Mouse (Mus musculus) mature B cell (primary cell): Measurements from ENCODE around the gene Ncan.

Source experiments
- in situ Hi-C: fragments of 300-500 bp; cut with MboI; formaldehyde crosslinking; loops from 2 replicates; pipeline ENCODE4 v1.14.3; 2019

Ncan gene

DNA sequence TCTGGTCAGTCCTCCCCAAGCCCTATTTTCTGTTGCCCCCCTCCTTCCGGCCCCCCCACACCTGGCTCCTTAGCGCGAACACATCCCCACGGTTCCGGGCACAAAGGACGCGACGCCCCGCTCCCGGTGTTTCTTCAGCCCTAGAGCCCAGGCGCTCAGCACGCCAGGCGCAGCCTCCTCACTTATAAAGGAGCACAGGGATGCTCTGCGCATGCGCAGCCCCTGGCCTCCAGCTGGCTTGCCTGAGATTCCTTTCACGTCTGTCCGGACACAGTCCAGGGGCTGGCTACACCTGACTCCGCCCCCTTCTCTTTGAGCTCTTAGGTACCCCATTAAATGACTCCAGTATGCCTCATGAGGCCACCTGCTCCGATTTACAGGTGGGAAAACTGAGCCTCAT is at the start of gene Ncan:
Gene Ncan (minus strand): TSS at position 207 of the 400 bp plus-strand sequence.
- in situ Hi-C loops: no loop called here

DNA sequence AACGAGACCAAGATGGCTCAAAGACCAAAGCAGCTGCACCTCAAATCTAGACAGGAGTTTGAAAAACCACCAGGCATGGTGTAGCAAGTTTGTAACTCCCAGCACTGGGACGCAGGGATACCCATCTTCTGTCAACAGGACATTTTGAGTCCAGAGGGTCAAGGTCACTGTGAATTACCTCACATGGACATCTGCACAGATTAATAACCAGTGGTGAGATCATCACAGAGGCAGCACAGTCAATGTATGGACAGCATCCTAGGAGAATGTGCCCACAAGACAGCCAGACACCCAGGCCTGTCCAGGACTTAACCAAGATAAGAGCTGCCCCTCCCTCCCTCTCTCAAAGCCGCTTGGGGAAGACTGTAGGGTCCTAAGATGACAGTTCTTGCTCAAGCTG is 49.4 kb upstream of the Ncan start:
- in situ Hi-C loops: no loop called here

DNA sequence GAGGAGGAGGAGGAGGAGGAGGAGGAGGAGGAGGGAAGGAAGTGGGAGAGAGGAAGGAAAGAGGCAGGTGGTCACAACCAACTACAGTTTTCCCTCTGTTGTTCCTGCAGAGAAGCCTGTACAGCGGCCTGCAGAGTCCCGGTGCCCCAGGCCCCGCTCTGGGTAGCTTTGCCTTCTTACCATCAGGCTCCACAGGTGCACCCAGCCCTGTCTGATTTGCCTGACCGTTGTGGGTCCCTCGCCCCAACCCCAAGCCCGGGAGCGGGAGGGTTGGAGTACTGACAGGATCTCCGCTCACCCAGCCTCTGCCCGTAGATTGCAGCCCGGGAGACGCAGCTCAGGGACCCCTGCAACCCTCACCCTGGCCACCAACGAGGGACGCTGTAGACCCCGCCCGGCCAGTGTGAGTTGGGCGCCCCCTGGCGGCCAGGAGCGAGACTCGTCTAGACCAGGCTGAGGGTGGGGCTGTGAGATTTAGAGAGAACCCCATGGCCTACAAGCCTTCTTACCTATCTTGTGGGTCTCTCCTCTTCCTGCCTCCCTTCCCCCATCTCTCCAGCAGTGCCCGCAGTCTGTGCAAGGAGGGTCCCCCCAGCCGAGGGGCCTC is 45.9 kb upstream of the Ncan start:
- in situ Hi-C loops: loop anchor here (10.0 kb wide), 1 partner anchor 242 kb away; no protein-coding TSS in a partner anchor

DNA sequence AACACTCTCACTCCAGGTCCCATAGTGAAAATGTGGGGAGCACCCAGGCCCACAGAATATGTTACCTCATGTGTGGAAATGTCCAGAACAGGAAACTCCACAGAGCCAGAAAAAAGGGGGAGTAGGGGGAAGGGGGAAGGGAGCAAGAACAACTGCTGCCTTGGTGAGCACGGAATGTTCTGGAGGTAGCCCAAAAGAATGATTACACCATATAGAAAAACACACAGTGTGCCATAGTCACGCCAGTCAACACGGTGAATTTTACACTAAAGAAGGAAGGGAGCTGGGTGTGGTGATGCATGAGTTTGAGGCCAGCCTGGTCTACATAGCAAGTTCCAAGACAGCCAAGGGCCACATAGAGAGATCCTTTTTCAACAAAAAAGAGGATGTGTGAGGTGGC is 42.6 kb upstream of the Ncan start:
- in situ Hi-C loops: loop anchor here (10.0 kb wide), 1 partner anchor 239 kb away; no protein-coding TSS in a partner anchor

- in situ Hi-C loops: loop anchor here (10.0 kb wide), 1 partner anchor 235 kb away; no protein-coding TSS in a partner anchor
Observed at GRCm38 (mm10) chr8:70160015-70160414, 39.3 kb upstream of the Ncan start.

DNA sequence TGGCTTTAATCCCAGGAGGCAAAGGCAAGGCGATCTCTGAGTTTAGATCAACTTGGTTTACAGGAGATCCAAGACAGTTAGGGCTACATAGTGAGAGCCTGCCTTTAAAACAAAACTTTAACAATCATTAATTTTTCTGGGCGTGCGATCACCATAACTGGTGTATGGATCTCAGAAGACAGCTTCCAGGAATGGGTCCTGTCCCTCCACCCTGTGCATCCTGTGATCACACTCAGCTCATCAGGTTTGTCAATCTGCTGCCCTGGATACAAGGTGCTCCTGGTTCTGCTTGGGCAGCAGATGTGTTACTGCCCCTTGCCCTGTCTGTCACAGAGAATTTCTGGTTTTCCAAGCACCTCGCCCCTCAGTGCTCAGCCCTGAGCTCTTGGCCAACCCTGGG is 38.5 kb upstream of the Ncan start:
- in situ Hi-C loops: no loop called here

GRCm38 (mm10) chr8:70158069-70158853 is 37.6 kb upstream of the Ncan start:
- in situ Hi-C loops: no loop called here

GRCm38 (mm10) chr8:70157240-70157800 is 36.6 kb upstream of the Ncan start:
- in situ Hi-C loops: no loop called here

- in situ Hi-C loops: no loop called here
Observed at GRCm38 (mm10) chr8:70152537-70153257, 32.0 kb upstream of the Ncan start.

DNA sequence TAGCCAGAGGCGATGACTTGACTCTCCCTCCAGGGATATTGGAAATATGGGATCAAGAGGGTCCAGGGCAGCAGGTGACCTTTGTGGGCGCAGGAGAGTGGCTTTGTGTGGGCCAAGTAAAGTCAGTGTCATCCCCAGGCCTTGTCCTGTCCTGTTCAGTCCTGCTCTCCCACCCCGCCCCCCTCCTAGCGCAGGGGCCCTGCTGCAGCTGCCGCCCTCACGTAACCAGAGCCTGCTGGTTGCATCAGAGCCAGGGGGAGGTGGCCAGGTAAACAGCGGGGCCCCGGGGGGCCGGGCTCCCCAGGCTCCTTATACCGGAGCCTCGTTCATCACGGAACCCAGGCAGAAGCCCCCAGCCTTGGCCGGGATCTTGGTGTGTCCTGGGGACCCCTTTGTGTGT is 29.5 kb upstream of the Ncan start:
- in situ Hi-C loops: no loop called here

GRCm38 (mm10) chr8:70147678-70148607 is 27.3 kb upstream of the Ncan start:
- in situ Hi-C loops: no loop called here

GRCm38 (mm10) chr8:70139981-70140380 is 19.3 kb upstream of the Ncan start:
- in situ Hi-C loops: no loop called here

DNA sequence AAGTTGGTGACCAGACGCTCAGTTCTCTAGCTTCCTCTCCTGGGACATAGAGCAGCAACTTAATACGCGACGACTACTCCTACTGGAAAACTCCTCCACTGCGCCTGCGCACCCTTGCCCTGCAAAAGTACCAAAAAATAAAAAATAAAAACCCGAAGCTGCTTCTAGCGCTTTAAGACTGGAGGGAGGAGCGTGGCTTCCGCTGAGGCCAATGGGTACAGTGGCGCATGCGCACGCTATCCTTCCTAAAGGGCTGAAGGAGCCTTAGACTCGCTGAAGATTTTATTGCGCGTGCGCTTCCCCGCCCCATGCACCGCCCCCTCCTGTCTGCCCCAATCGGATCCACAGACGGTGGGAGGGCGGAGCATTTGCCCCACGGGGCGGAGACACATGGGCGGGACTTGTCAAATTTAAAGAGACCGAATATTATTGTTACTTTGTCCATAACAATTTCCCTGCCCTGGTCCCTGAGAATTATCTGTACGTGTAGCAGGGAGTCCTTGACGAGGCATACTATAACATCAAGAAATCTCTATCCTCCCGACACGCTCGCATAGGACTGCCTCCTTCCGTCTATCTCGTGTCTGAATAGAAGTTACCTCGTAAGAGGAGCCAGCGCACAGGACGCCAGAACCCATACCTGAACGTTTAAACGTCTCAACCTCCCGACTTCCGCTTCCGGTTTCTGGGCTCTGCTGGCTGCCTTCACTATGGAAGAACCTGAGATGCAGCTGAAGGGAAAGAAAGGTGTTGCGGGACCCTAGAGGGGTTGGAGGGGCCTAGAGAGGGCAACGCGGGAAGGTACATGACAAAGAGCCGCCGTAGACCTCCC is 18.6 kb upstream of the Ncan start, which contains the start of the genes Rfxank, Borcs8 and Mef2b:
Gene Rfxank (minus strand): TSS at position 129 of the 832 bp plus-strand sequence.
Gene Borcs8 (plus strand): TSS at position 474 of the 832 bp plus-strand sequence.
Gene Mef2b (plus strand): TSS at position 686 of the 832 bp plus-strand sequence.
- in situ Hi-C loops: no loop called here

- in situ Hi-C loops: no loop called here
Observed at GRCm38 (mm10) chr8:70137890-70138289, 17.2 kb upstream of the Ncan start.

GRCm38 (mm10) chr8:70136591-70136990 is 15.9 kb upstream of the Ncan start:
- in situ Hi-C loops: no loop called here

DNA sequence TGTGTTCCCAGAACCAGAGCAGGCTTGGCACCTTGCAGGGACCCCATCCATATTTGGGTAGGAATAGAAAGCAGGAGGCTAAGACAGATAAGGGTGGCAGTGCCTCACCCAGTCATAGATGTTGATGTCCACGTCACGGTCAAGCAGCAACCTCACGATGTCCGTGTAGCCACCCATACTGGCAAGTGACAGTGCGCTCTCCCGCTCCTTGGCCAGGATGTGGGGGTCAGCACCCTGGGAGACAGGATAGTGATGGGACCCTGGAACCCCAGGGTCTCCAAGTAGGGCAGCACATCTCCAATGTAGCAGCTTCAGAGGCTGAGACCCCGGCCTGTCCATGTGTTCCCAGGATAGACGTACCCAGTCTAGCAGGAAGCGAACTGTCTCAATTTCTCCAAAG is 14.3 kb upstream of the Ncan start:
- in situ Hi-C loops: no loop called here

DNA sequence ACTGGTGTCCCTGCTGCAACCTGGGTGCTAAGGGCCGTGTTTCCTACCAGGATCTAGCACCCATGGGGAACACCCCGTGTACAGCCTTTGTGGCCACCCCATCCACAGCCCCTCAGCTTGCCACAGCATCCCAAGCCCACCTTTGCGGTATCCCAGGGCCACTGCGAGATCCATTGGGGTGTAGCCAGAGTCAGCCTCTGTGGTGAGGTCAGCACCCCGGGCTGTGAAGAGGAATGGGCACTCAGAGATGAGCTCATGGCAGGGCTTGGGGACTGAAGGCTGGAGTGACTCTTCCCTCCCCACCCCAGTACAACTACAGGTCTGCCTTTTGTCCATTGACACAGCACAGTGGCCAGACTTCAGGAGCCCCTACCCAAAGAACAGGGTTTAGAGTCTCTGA is 13.4 kb upstream of the Ncan start:
- in situ Hi-C loops: no loop called here

- in situ Hi-C loops: no loop called here
Observed at GRCm38 (mm10) chr8:70131166-70131883, 10.7 kb upstream of the Ncan start, which contains the start of gene Nr2c2ap. Nr2c2ap (plus strand) TSS chr8:70131333.

DNA sequence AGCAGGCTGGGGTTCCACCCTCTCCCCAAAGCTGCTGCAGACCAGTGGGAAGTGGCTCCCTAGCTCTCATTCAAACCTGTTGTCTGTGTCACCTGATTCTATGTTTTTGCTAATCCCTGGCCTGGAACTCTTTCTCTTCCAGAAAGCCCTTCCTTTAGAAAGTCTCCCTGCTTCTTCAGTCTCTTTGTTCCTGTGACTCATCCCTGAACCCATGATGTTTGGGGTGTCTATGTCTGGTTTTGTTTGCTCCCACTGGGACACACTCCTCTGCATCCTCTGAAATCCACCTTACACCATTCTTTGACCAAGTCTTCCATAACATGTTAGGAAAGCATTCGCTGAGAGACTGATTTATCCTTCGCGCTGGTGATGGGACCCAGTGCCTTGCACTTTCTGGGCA is 9.4 kb upstream of the Ncan start:
- in situ Hi-C loops: no loop called here
